ENCODE assay signal across 12 mouse cellular contexts in genomic region chr2:84870623-84871160, GRCm38 (mm10). TPM values are rescaled to one million over a fixed set of nuclear protein-coding genes. Genes with fewer than 3 reads are reported as not detected.
DNase-seq lines count a peak whose midpoint lies in the region; TF ChIP-seq lines count a peak whose summit lies in the region.
"Had no signal": no experiment of that assay in that cellular context is flagged by ENCODE, and none has a peak within 500 bp of the region (broad histone marks: within the 10 kb centered on the region; RNA-seq: fewer than 3 reads in every experiment).

No protein-coding gene starts in this region.

- intact Hi-C loops in heart, adult 2 months (cut with DNase I), result loop anchor here (5.0 kb wide), 1 partner anchor 92 kb away; no protein-coding TSS in a partner anchor

- H3K27ac ChIP-seq in heart, adult 2 months, result no peak overlapping the region

- peaks cover 5% of the 10 kb centered on the region for H3K27me3 ChIP-seq in heart, adult 2 months (ENCODE audit: control insufficient read depth, insufficient read depth, low read length)

- TF ChIP-seq POLR2A in heart, adult 2 months (IDR thresholded peaks at IDR 0.05; ENCODE audit: insufficient read depth, low read depth, low read length), result no peak
- no peak for TF ChIP-seq POLR2A in lung, adult 2 months (IDR thresholded peaks at IDR 0.05; ENCODE audit: borderline replicate concordance, extremely low read depth, low read depth, low read length)

- DNase-seq in heart, adult 2 months, result no peak
- no peak for DNase-seq in heart, adult 9 months (ENCODE audit: low spot score in 2 of 2)
- peak; percentile 36 for DNase-seq in lung, postnatal 10 days
- DNase-seq in lung, adult 2 months, result no peak
- peak; percentile 45 for DNase-seq in adipocyte (ENCODE audit: low spot score)
- DNase-seq in retina, embryonic 14.5 days (ENCODE audit: low spot score), result peak; percentile 62
- no peak for DNase-seq in right cerebral cortex, postnatal 14 days
- DNase-seq in left cerebral cortex, adult 18-20 months (ENCODE audit: low spot score in 2 of 2), result no peak
- DNase-seq: cerebellum, adult 18-20 months had no signal

- H3K9ac ChIP-seq in heart, adult 2 months (ENCODE audit: low read depth, low read length), result no peak overlapping the region

- no peaks in the 10 kb centered on the region for H3K4me1 ChIP-seq in heart, adult 2 months (ENCODE audit: control insufficient read depth, insufficient read depth, low read length)
- peaks cover 3% of the 10 kb centered on the region; the same call in 1 of the 2 replicates for H3K4me1 ChIP-seq in lung, adult 2 months (ENCODE audit: control insufficient read depth, insufficient read depth, low read length)

- 65% methylated on average over 4 of the region's 4 CpGs for WGBS in heart, adult 2 months
- 65% methylated on average over 4 of the region's 4 CpGs for WGBS in lung, adult 2 months

- H3K79me2 ChIP-seq in heart, adult 2 months (replicated peaks; ENCODE audit: control insufficient read depth, insufficient read depth, low read length), result no peaks in the 10 kb centered on the region

- no peak for TF ChIP-seq EP300 in heart, adult 2 months (IDR thresholded peaks at IDR 0.05; ENCODE audit: insufficient read depth, low read depth, low read length)

- H3K36me3 ChIP-seq in heart, adult 2 months (ENCODE audit: control insufficient read depth, insufficient read depth, low read length), result no peaks in the 10 kb centered on the region

- TF ChIP-seq CTCF in heart, adult 2 months (IDR thresholded peaks at IDR 0.05), result peak; percentile 49
- TF ChIP-seq CTCF in lung, adult 2 months (IDR thresholded peaks at IDR 0.05; ENCODE audit: insufficient read depth, low read length), result no peak

- H3K4me3 ChIP-seq in heart, adult 2 months, result no peak overlapping the region
- H3K4me3 ChIP-seq in lung, adult 2 months (replicated peaks; ENCODE audit: extremely low read depth, low read depth, low read length), result no peak overlapping the region

RNA-seq across cellular contexts. Expression of gene Rtn4rl2, which starts 15.8 kb away (rescaled TPM):
- 1 to 10 TPM; 3.6 to 3.8 TPM for total RNA-seq in heart, adult 2 months (2021)
- 2.6 and 6.1 TPM in 2 replicates for polyA plus RNA-seq in heart, adult 2 months (2012; rRNA removed)
- 2.7 and 9.7 TPM in 2 replicates for polyA plus RNA-seq in lung, adult 2 months (2012; rRNA removed)
- total RNA-seq in left cerebral cortex, adult 18-20 months (2021), result 10 to 100 TPM; 91.9 to 95.9 TPM

RNA-seq across cellular contexts. Expression of gene Slc43a1, which starts 32.0 kb away (rescaled TPM):
- total RNA-seq in heart, adult 2 months (2021), result 1 to 10 TPM; 2.1 to 2.3 TPM
- polyA plus RNA-seq in heart, adult 2 months (2012; rRNA removed), result 3.7 and 6.7 TPM in 2 replicates
- polyA plus RNA-seq in lung, adult 2 months (2012; rRNA removed), result 3.9 and 7.5 TPM in 2 replicates
- total RNA-seq in left cerebral cortex, adult 18-20 months (2021), result under 1 TPM; 0.21 to 0.23 TPM

RNA-seq across cellular contexts. Expression of gene Timm10, which starts 43.9 kb away (rescaled TPM):
- total RNA-seq in heart, adult 2 months (2021), result 100 to 1,000 TPM; 106 to 129 TPM
- polyA plus RNA-seq in heart, adult 2 months (2012; rRNA removed), result 123 and 136 TPM in 2 replicates
- polyA plus RNA-seq in lung, adult 2 months (2012; rRNA removed), result 20.2 and 25.1 TPM in 2 replicates
- total RNA-seq in left cerebral cortex, adult 18-20 months (2021), result 10 to 100 TPM; 46.9 to 57.8 TPM

RNA-seq across cellular contexts. Expression of gene Smtnl1, which starts 48.2 kb away (rescaled TPM):
- total RNA-seq in heart, adult 2 months (2021), result not detected
- polyA plus RNA-seq in heart, adult 2 months (2012; rRNA removed), result not detected in 2 replicates
- polyA plus RNA-seq in lung, adult 2 months (2012; rRNA removed), result 3.5 TPM in 1 of 2 replicates, not detected in the other
- not detected for total RNA-seq in left cerebral cortex, adult 18-20 months (2021)
- polyA plus RNA-seq: large intestine, adult 2 months; neural tube, embryonic 14.5 days; stomach, embryonic 14.5 days had no signal

Comparison
In these comparisons a context has a peak if more than half of its experiments do, and no peak if none do; other contexts are left out.
1. DNase-seq: peak in lung, postnatal 10 days (single experiment), adipocyte (single experiment) and retina, embryonic 14.5 days (single experiment); none in heart, adult 2 months (0 of 2), heart, adult 9 months (0 of 2), lung, adult 2 months (single experiment), right cerebral cortex, postnatal 14 days (single experiment) and left cerebral cortex, adult 18-20 months (0 of 2).
2. RNA of gene Rtn4rl2, which starts 15.8 kb away (total RNA-seq): 91.9 to 95.9 TPM in left cerebral cortex, adult 18-20 months; 3.6 to 3.8 TPM in heart, adult 2 months; every median in the first group is over 10 times any median in the second.